Mouse (Mus musculus) granulocyte monocyte progenitor cell, adult 5-6 weeks (primary cell): ENCODE measurements around the gene Tcp10b. TPM values are rescaled to one million over a fixed set of nuclear protein-coding genes. Genes with fewer than 3 reads are reported as not detected.
"Not testable (repeated sequence)": the region's sequence is repeated elsewhere in the genome, so short reads cannot be mapped to it uniquely, and the experiment has no call there.

Experiments used
- ATAC-seq: replicated peaks from 2 replicates; pipeline ENCODE4 v1.8.0; 2016; ENCODE audit warnings: mild to moderate bottlenecking, moderate TSS enrichment, inconsistent platforms; ENCODE audit not compliant: poor library complexity, severe bottlenecking
- total RNA-seq, 2 experiments: library from RNA; stranded (forward) in 1 of 2; stranded (reverse) in 1 of 2; fragments of 200-712, 200-1000 nt in 1 of 2; fragments of >200 nt in 1 of 2; fragmentation: Nextera tagmentation in 1 of 2; gene quantifications; 2 replicates each; pipeline ENCODE4 v1.2.3; 2014 to 2017

The Tcp10b gene
- total RNA-seq (2014; fragmentation: Nextera tagmentation) (not detected in 2 replicates), total RNA-seq (2017) (not detected in 2 replicates)

- not testable (repeated sequence) for ATAC-seq
Observed at GRCm38 (mm10) chr17:13060804-13061203, at the start of gene Tcp10b. Gene Tcp10b, plus strand, starts transcription at chr17:13061104.

- ATAC-seq, result no peak
Observed at GRCm38 (mm10) chr17:13013316-13013715, 47.6 kb upstream of the Tcp10b start.

- not testable (repeated sequence) for ATAC-seq
Observed at GRCm38 (mm10) chr17:13036627-13037192, 24.2 kb upstream of the Tcp10b start.

GRCm38 (mm10) chr17:13043846-13044673 is 16.8 kb upstream of the Tcp10b start:
- ATAC-seq, result peak; percentile 85

GRCm38 (mm10) chr17:13052124-13052813 is 8.6 kb upstream of the Tcp10b start, which contains the start of gene Gpr31b:
Gene Gpr31b, minus strand, starts transcription at chr17:13052296.
- ATAC-seq, result peak; percentile 75

- ATAC-seq, result 0 out of 2 replicates have a peak, but pooled peaks have one; percentile 7
Observed at GRCm38 (mm10) chr17:13062882-13063281, 2.0 kb downstream of the Tcp10b start.

- not testable (repeated sequence) for ATAC-seq
Observed at GRCm38 (mm10) chr17:13067864-13068385, 7.0 kb downstream of the Tcp10b start.

- peak; percentile 62 for ATAC-seq
Observed at GRCm38 (mm10) chr17:13069227-13069626, 8.3 kb downstream of the Tcp10b start.

GRCm38 (mm10) chr17:13091510-13091909 is 30.6 kb downstream of the Tcp10b start:
- ATAC-seq, result 0 out of 2 replicates have a peak, but pooled peaks have one; percentile 12

- not testable (repeated sequence) for ATAC-seq
Observed at GRCm38 (mm10) chr17:13092100-13092764, 31.3 kb downstream of the Tcp10b start.

GRCm38 (mm10) chr17:13092960-13093359 is 32.1 kb downstream of the Tcp10b start:
- ATAC-seq, result peak; percentile 66

GRCm38 (mm10) chr17:13106563-13106962 is 45.7 kb downstream of the Tcp10b start:
- not testable (repeated sequence) for ATAC-seq

- ATAC-seq, result not testable (repeated sequence)
Observed at GRCm38 (mm10) chr17:13112504-13113291, 51.8 kb downstream of the Tcp10b start.

- 0 out of 2 replicates have a peak, but pooled peaks have one; percentile 15 for ATAC-seq
Observed at GRCm38 (mm10) chr17:13123308-13124038, 62.6 kb downstream of the Tcp10b start.

- not testable (repeated sequence) for ATAC-seq
Observed at GRCm38 (mm10) chr17:13124241-13124640, 63.3 kb downstream of the Tcp10b start.

- ATAC-seq, result not testable (repeated sequence)
Observed at GRCm38 (mm10) chr17:13129324-13129723, 68.4 kb downstream of the Tcp10b start.

- ATAC-seq, result peak; percentile 55
Observed at GRCm38 (mm10) chr17:13129737-13130465, 69.0 kb downstream of the Tcp10b start.

GRCm38 (mm10) chr17:13131710-13132109 is 70.8 kb downstream of the Tcp10b start, which contains the start of gene Unc93a:
Gene Unc93a, minus strand, starts transcription at chr17:13131810.
- ATAC-seq, result not testable (repeated sequence)
